Mouse (Mus musculus): ENCODE results near the gene Lrrc59. TPM values are rescaled to one million over a fixed set of nuclear protein-coding genes. Genes with fewer than 3 reads are reported as not detected.
A peak's percentile ranks its signal among the peaks of the same experiment; 100 is the strongest.

The Lrrc59 gene
- total and polyA plus RNA-seq, 3 experiments, result 324 to 493 (median 325) TPM

GRCm38 (mm10) chr11:94661344-94661743 lies 31.8 kb downstream of the Lrrc59 start:
- in situ Hi-C loops (cut with MboI; ENCODE audit: low pct_ligation_motif_present, low pct_unique_long_range_greater_than_20kb, low sequenced_read_pairs) (no loop called here), dilution Hi-C loops (cut with MboI; ENCODE audit: extremely low pct_ligation_motif_present, extremely low pct_unique_long_range_greater_than_20kb, low sequenced_read_pairs) (no loop called here)
- H3K4me1 ChIP-seq (ENCODE audit: control insufficient read depth in 1 of 2, insufficient read depth in 2 of 2), result no peaks in the 10 kb centered on the region
- no peak overlapping the region for H3K4me2 ChIP-seq (ENCODE audit: insufficient read depth, low read depth, poor library complexity, severe bottlenecking)
- no peak overlapping the region for H3K4me3 ChIP-seq (replicated peaks in 1 of 3; ENCODE audit: low read depth in 2 of 3, low read length in 2 of 3, poor library complexity in 1 of 3)
- no peak overlapping the region for H3K9ac ChIP-seq (ENCODE audit: insufficient read depth, low read depth)
- no peaks in the 10 kb centered on the region for H3K9me3 ChIP-seq (replicated peaks; ENCODE audit: low read length)
- TF ChIP-seq CTCF (conservative IDR thresholded peaks at IDR 0.05 in 1 of 2, IDR thresholded peaks at IDR 0.05 in 1 of 2; ENCODE audit: low read depth in 2 of 2, low read length in 2 of 2) (peak in 1 of 2 experiments; percentile 10; a peak in 1 of 4 replicates), RCOR1 (conservative IDR thresholded peaks at IDR 0.05; ENCODE audit: low read depth, low read length) (no peak), SMC3 (IDR thresholded peaks at IDR 0.05; ENCODE audit: low read depth, low read length) (peak; percentile 14; the same call in 1 of the 2 replicates), E2F4 (IDR thresholded peaks at IDR 0.05; ENCODE audit: insufficient replicate concordance, low read depth, low read length) (no peak), ZNF384 (IDR thresholded peaks at IDR 0.05; ENCODE audit: low read depth, low read length) (no peak), RAD21 (IDR thresholded peaks at IDR 0.05; ENCODE audit: low read depth, low read length) (peak; percentile 14)
- no peak for DNase-seq (ENCODE audit: extremely low read depth)
- H3K36me3 ChIP-seq (replicated peaks in 1 of 2; ENCODE audit: control insufficient read depth in 1 of 2, insufficient read depth in 1 of 2, low read length in 1 of 2), result peaks cover 72 to 92% of the 10 kb centered on the region in 2 experiments
- no peaks in the 10 kb centered on the region for H3K27me3 ChIP-seq (replicated peaks)
- no peak overlapping the region for H3K27ac ChIP-seq (ENCODE audit: insufficient read depth, low read depth)
- no peaks in the 10 kb centered on the region for H3K79me2 ChIP-seq (replicated peaks; ENCODE audit: control insufficient read depth, extremely low read depth, insufficient read depth, poor library complexity, severe bottlenecking)

DNA sequence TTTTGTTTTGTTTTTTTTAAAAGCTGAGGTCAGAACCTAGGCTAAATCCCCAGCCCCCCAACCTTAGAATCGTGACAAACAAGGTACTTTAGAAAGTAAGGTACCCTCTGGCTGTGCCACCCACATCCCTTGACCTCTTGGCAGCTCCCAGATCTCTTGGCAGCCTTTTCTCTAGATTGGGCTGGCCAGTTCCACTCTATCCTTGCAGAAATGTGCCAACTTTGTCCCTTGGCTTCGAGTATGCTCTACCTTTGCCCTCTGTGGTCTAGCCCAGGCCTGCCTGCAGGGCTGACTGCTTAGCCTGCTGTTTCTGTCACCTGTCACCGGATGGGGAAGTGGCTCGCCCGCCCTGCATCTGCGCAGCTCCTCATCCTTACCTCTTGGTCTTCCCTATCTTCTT lies 35.7 kb downstream of the Lrrc59 start:
- in situ Hi-C loops (cut with MboI; ENCODE audit: low pct_ligation_motif_present, low pct_unique_long_range_greater_than_20kb, low sequenced_read_pairs), result no loop called here
- no peak overlapping the region for H3K9ac ChIP-seq (ENCODE audit: insufficient read depth, low read depth)
- no peak overlapping the region for H3K4me2 ChIP-seq (ENCODE audit: insufficient read depth, low read depth, poor library complexity, severe bottlenecking)
- no peaks in the 10 kb centered on the region for H3K27me3 ChIP-seq (replicated peaks)
- peaks cover 79 to 95% of the 10 kb centered on the region in 2 experiments for H3K36me3 ChIP-seq (replicated peaks in 1 of 2; ENCODE audit: control insufficient read depth in 1 of 2, insufficient read depth in 1 of 2, low read length in 1 of 2)
- H3K27ac ChIP-seq (ENCODE audit: insufficient read depth, low read depth), result no peak overlapping the region
- DNase-seq (ENCODE audit: extremely low read depth), result no peak
- dilution Hi-C loops (cut with MboI; ENCODE audit: extremely low pct_ligation_motif_present, extremely low pct_unique_long_range_greater_than_20kb, low sequenced_read_pairs), result no loop called here
- H3K79me2 ChIP-seq (replicated peaks; ENCODE audit: control insufficient read depth, extremely low read depth, insufficient read depth, poor library complexity, severe bottlenecking), result no peaks in the 10 kb centered on the region
- H3K4me1 ChIP-seq (ENCODE audit: control insufficient read depth in 1 of 2, insufficient read depth in 2 of 2), result no peaks in the 10 kb centered on the region
- no peak overlapping the region for H3K4me3 ChIP-seq (replicated peaks in 1 of 3; ENCODE audit: low read depth in 2 of 3, low read length in 2 of 3, poor library complexity in 1 of 3)
- TF ChIP-seq UBTF (IDR thresholded peaks at IDR 0.05; ENCODE audit: low read depth, low read length) (no peak), POLR2A (IDR thresholded peaks at IDR 0.05; ENCODE audit: low read depth, low read length) (no peak), EP300 (IDR thresholded peaks at IDR 0.05; ENCODE audit: low read length) (no peak), IRF4 (IDR thresholded peaks at IDR 0.05; ENCODE audit: low read depth, low read length) (no peak), CHD1 (IDR thresholded peaks at IDR 0.05; ENCODE audit: low read depth, low read length) (no peak), RCOR1 (conservative IDR thresholded peaks at IDR 0.05; ENCODE audit: low read depth, low read length) (no peak), NELFE (IDR thresholded peaks at IDR 0.05; ENCODE audit: low read depth, low read length) (no peak), SMC3 (IDR thresholded peaks at IDR 0.05; ENCODE audit: low read depth, low read length) (no peak), USF2 (conservative IDR thresholded peaks at IDR 0.05; ENCODE audit: low read depth, low read length) (no peak), TBP (conservative IDR thresholded peaks at IDR 0.05; ENCODE audit: low read depth, low read length) (no peak), TCF12 (IDR thresholded peaks at IDR 0.05; ENCODE audit: low read depth, low read length) (no peak), ZC3H11A (IDR thresholded peaks at IDR 0.05; ENCODE audit: low read depth, low read length) (no peak), BHLHE40 (IDR thresholded peaks at IDR 0.05; ENCODE audit: low read depth, low read length) (no peak), ELF1 (IDR thresholded peaks at IDR 0.05; ENCODE audit: low read depth, low read length) (no peak), SIN3A (IDR thresholded peaks at IDR 0.05; ENCODE audit: low read length) (no peak)
- H3K9me3 ChIP-seq (replicated peaks; ENCODE audit: low read length), result no peaks in the 10 kb centered on the region
